Mouse (Mus musculus) cerebellum, adult 2 months (tissue): ENCODE measurements around the gene 1700088E04Rik. TPM values are rescaled to one million over a fixed set of nuclear protein-coding genes. Genes with fewer than 3 reads are reported as not detected.
A peak's percentile ranks its signal among the peaks of the same experiment; 100 is the strongest.

Experiments
- DNase-seq, 2 experiments: peaks; one replicate each; pipeline ENCODE4 v3.0.0; 2021
- H3K27ac ChIP-seq: fragments of 200-500 bp; 2 replicates; pipeline ENCODE4 v1.5.1; 2012; ENCODE audit warnings: low read length, control low read depth, inconsistent platforms; ENCODE audit not compliant: insufficient read depth
- H3K27me3 ChIP-seq: fragments of 200-500 bp; 2 replicates; pipeline ENCODE4 v1.6.1; 2012; ENCODE audit warnings: inconsistent platforms, mild to moderate bottlenecking, low read length, moderate library complexity; ENCODE audit not compliant: control insufficient read depth, insufficient read depth
- H3K4me1 ChIP-seq: fragments of 200-500 bp; 2 replicates; pipeline ENCODE4 v1.6.1; 2011; ENCODE audit warnings: low read length; ENCODE audit not compliant: control insufficient read depth, insufficient read depth
- H3K4me3 ChIP-seq: fragments of 200-500 bp; replicated peaks from 2 replicates; pipeline ENCODE3; 2011; ENCODE audit warnings: mild to moderate bottlenecking, low read depth, low read length, control low read depth; ENCODE audit not compliant: insufficient read depth
- CTCF ChIP-seq: fragments of 200-500 bp; IDR thresholded peaks from 2 replicates; pipeline ENCODE4 v1.5.1; 2011; ENCODE audit warnings: low read depth, mild to moderate bottlenecking, control low read depth, low read length, moderate library complexity, borderline replicate concordance; ENCODE audit not compliant: insufficient read depth
- POLR2A ChIP-seq: fragments of 200-500 bp; IDR thresholded peaks from 2 replicates; pipeline ENCODE4 v1.6.1; 2011; ENCODE audit warnings: low read length, control low read depth, borderline replicate concordance; ENCODE audit not compliant: insufficient read depth
- WGBS: fragments of 180-500 bp; shearing (Covaris S2); methylation state at CpG from one replicate; pipeline ENCODE4 v1.1.7; 2018; 5-methylcytosine and 5-hydroxymethylcytosine counted together
- polyA plus RNA-seq: library from polyadenylated mRNA; depleted of rRNA; stranded (reverse); fragments of >200 nt; gene quantifications from 2 replicates; pipeline ENCODE4 v1.2.3, GENCODE M21; 2012

Gene 1700088E04Rik
- polyA plus RNA-seq, 1 experiment: 6.7 TPM

- peak overlapping the region; percentile 52 for H3K27ac ChIP-seq
- DNase-seq: no peak
- TF ChIP-seq POLR2A (no peak), CTCF (no peak)
- no peak overlapping the region for H3K4me3 ChIP-seq
- H3K27me3 ChIP-seq: no peaks in the 10 kb centered on the region
- 77% methylated on average over 10 of the region's 10 CpGs for WGBS
- H3K4me1 ChIP-seq: peaks cover 21% of the 10 kb centered on the region
Measured at GRCm38 (mm10) chr15:79130782-79131181, 10.3 kb downstream of the 1700088E04Rik start.

GRCm38 (mm10) chr15:79129311-79129710 lies 11.7 kb downstream of the 1700088E04Rik start:
- TF ChIP-seq POLR2A (no peak), CTCF (no peak)
- Histone ChIP-seq H3K4me3 (no peak overlapping the region), H3K4me1 (peaks cover 21% of the 10 kb centered on the region), H3K27ac (no peak overlapping the region), H3K27me3 (no peaks in the 10 kb centered on the region)
- no peak for DNase-seq
- 82% methylated on average over 7 of the region's 7 CpGs for WGBS

GRCm38 (mm10) chr15:79128208-79128607 lies 12.8 kb downstream of the 1700088E04Rik start:
- H3K27me3 ChIP-seq: no peaks in the 10 kb centered on the region
- H3K27ac ChIP-seq: no peak overlapping the region
- WGBS: 96% methylated on average over 5 of the region's 5 CpGs
- peaks cover 21% of the 10 kb centered on the region for H3K4me1 ChIP-seq
- DNase-seq: no peak
- TF ChIP-seq CTCF: peak; percentile 41; the same call in 1 of the 2 replicates
- no peak for TF ChIP-seq POLR2A
- H3K4me3 ChIP-seq: no peak overlapping the region

- TF ChIP-seq CTCF (no peak), POLR2A (no peak)
- no peak for DNase-seq
- no peak overlapping the region for H3K4me3 ChIP-seq
- peaks cover 14% of the 10 kb centered on the region for H3K4me1 ChIP-seq
- no peak overlapping the region for H3K27ac ChIP-seq
- no peaks in the 10 kb centered on the region for H3K27me3 ChIP-seq
- 92% methylated on average over 12 of the region's 12 CpGs for WGBS
Measured at GRCm38 (mm10) chr15:79127101-79127500, 14.0 kb downstream of the 1700088E04Rik start.

- no peak for TF ChIP-seq POLR2A
- peak; percentile 66; the same call in 1 of the 2 replicates for TF ChIP-seq CTCF
- no peak overlapping the region for H3K27ac ChIP-seq
- peak; percentile 41 to 69 for DNase-seq
- 78% methylated on average over 13 of the region's 13 CpGs for WGBS
- peaks cover 8% of the 10 kb centered on the region for H3K4me1 ChIP-seq
- no peaks in the 10 kb centered on the region for H3K27me3 ChIP-seq
- H3K4me3 ChIP-seq: no peak overlapping the region
Measured at GRCm38 (mm10) chr15:79126217-79126932, 14.7 kb downstream of the 1700088E04Rik start.

GRCm38 (mm10) chr15:79124331-79124875 lies 16.6 kb downstream of the 1700088E04Rik start:
- H3K27me3 ChIP-seq: no peaks in the 10 kb centered on the region
- H3K4me3 ChIP-seq: no peak overlapping the region
- no peaks in the 10 kb centered on the region for H3K4me1 ChIP-seq
- no peak for DNase-seq
- TF ChIP-seq POLR2A (no peak), CTCF (no peak)
- 81% methylated on average over 10 of the region's 10 CpGs for WGBS
- H3K27ac ChIP-seq: no peak overlapping the region

GRCm38 (mm10) chr15:79123751-79124150 lies 17.3 kb downstream of the 1700088E04Rik start:
- H3K4me1 ChIP-seq: no peaks in the 10 kb centered on the region
- no peaks in the 10 kb centered on the region for H3K27me3 ChIP-seq
- no peak overlapping the region for H3K27ac ChIP-seq
- no peak for DNase-seq
- no peak overlapping the region for H3K4me3 ChIP-seq
- WGBS: 86% methylated on average over 6 of the region's 6 CpGs
- TF ChIP-seq CTCF: no peak
- TF ChIP-seq POLR2A: no peak

GRCm38 (mm10) chr15:79122546-79122945 lies 18.5 kb downstream of the 1700088E04Rik start:
- no peak for DNase-seq
- no peak overlapping the region for H3K4me3 ChIP-seq
- WGBS: 76% methylated on average over 13 of the region's 13 CpGs
- H3K27me3 ChIP-seq: no peaks in the 10 kb centered on the region
- H3K4me1 ChIP-seq: no peaks in the 10 kb centered on the region
- TF ChIP-seq CTCF (no peak), POLR2A (no peak)
- H3K27ac ChIP-seq: no peak overlapping the region
